Mouse (Mus musculus) liver, embryonic 12.5 days (tissue): Measurements from ENCODE around the gene Tfec. TPM values are rescaled to one million over a fixed set of nuclear protein-coding genes. Genes with fewer than 3 reads are reported as not detected.

ENCODE experiments used
- ATAC-seq: fragments of 200-750 bp; cut with Nextera tagmentation; 2 replicates; pipeline ENCODE4 v1.8.0; 2017; ENCODE audit warnings: moderate number of reproducible peaks, mild to moderate bottlenecking, moderate library complexity
- H3K27ac ChIP-seq: fragments of 300-500 bp; sonication (generic); 2 replicates; pipeline ENCODE4 v1.5.1; 2016; ENCODE audit warnings: mild to moderate bottlenecking
- H3K27me3 ChIP-seq: fragments of 300-500 bp; sonication (generic); replicated peaks from 2 replicates; pipeline ENCODE4 v1.6.1; 2016; ENCODE audit warnings: mild to moderate bottlenecking, moderate library complexity
- H3K36me3 ChIP-seq: fragments of 300-500 bp; sonication (generic); 2 replicates; pipeline ENCODE4 v1.6.1; 2016; ENCODE audit warnings: mild to moderate bottlenecking, moderate library complexity
- H3K4me1 ChIP-seq: fragments of 300-500 bp; sonication (generic); 2 replicates; pipeline ENCODE4 v1.6.1; 2016
- H3K4me2 ChIP-seq: fragments of 300-500 bp; sonication (generic); 2 replicates; pipeline ENCODE4 v1.6.1; 2016; ENCODE audit warnings: mild to moderate bottlenecking, moderate library complexity
- H3K4me3 ChIP-seq: fragments of 300-500 bp; sonication (generic); 2 replicates; pipeline ENCODE4 v1.5.1; 2016; ENCODE audit warnings: mild to moderate bottlenecking, moderate library complexity
- H3K9ac ChIP-seq: fragments of 300-500 bp; sonication (generic); 2 replicates; pipeline ENCODE4 v1.6.1; 2016; ENCODE audit warnings: mild to moderate bottlenecking, moderate library complexity
- H3K9me3 ChIP-seq: fragments of 300-500 bp; sonication (generic); replicated peaks from 2 replicates; pipeline ENCODE4 v1.6.1; 2016; ENCODE audit warnings: mild to moderate bottlenecking, moderate library complexity
- WGBS: fragments of 180-500 bp; shearing (Covaris S2); methylation state at CpG from one replicate; pipeline ENCODE4 v1.1.7; 2016; ENCODE audit not compliant: insufficient replicate concordance; 5-methylcytosine and 5-hydroxymethylcytosine counted together
- polyA plus RNA-seq: library from polyadenylated mRNA; unstranded; fragments of >200 nt; fragmentation: Nextera tagmentation; extraction: Ambion mirVana; gene quantifications from 2 replicates; pipeline ENCODE4 v1.2.1, GENCODE M21; 2016

The Tfec gene
- 2.9 and 3.7 TPM in 2 replicates for polyA plus RNA-seq

DNA sequence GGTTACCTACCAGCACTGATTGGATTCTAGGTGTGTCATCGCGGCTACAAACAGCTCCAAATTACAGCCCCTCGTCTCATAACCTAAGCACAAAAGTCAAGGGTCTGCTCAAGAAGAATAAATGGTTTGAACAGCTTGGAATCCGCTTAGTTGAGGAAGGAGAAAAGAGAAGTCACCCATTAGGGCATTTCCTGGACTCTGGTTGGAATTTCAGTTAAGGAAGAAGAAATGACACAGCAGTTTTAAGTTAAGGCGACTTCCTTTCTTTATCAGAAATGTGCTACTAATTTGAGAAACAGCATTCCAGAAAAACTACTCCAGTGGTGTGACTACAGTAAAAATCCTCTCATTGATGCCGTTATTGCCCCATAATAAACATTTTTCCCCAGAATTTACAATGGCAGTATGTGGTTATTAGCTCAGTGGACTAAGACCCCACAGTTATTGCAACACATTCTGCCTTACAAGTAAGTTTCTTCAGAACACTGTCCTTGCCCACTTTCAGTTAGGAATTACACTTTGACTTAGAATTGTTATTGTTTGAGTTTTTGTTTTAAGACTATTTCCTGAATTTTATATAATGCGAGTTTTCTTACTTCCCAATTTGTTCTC lies at the start of gene Tfec:
Tfec (minus strand) TSS at position 191 of the 612 bp plus-strand sequence.
- no peak within 1 kb of the TSS for H3K4me3 ChIP-seq
- no peaks in the 10 kb centered on the region for H3K9me3 ChIP-seq
- H3K36me3 ChIP-seq: no peaks in the 10 kb centered on the region
- WGBS: 32% methylated on average over 7 of the region's 7 CpGs
- H3K27me3 ChIP-seq: no peaks in the 10 kb centered on the region
- no peak within 1 kb of the TSS for H3K27ac ChIP-seq
- H3K4me2 ChIP-seq: no peak within 1 kb of the TSS
- H3K4me1 ChIP-seq: no peaks in the 10 kb centered on the region
- ATAC-seq: no peak
- no peak within 1 kb of the TSS for H3K9ac ChIP-seq

DNA sequence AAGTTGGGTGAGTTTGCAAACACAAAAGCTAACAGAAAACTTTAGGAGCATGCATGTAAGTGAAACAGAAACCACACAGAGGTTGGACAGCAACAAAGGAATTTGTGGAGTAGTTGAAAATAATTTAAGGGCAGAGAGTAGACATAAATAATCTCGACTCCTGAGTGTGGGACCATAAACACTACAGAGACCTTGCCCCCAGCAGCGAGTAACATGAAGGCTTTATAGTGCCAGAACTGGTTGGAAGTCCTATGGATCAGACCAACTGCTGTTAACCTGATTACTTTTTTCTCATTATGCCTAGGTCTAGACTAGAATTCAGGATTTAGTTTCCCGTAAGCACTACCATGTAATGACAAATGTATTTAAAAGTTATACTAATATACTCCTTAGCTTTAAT lies 49.6 kb upstream of the Tfec start:
- Histone ChIP-seq H3K36me3 (no peaks in the 10 kb centered on the region), H3K9ac (no peak overlapping the region), H3K27me3 (no peaks in the 10 kb centered on the region), H3K4me1 (no peaks in the 10 kb centered on the region), H3K4me3 (no peak overlapping the region), H3K4me2 (no peak overlapping the region), H3K9me3 (no peaks in the 10 kb centered on the region), H3K27ac (no peak overlapping the region)
- ATAC-seq: no peak
- 52% methylated on average over 3 of the region's 3 CpGs for WGBS

DNA sequence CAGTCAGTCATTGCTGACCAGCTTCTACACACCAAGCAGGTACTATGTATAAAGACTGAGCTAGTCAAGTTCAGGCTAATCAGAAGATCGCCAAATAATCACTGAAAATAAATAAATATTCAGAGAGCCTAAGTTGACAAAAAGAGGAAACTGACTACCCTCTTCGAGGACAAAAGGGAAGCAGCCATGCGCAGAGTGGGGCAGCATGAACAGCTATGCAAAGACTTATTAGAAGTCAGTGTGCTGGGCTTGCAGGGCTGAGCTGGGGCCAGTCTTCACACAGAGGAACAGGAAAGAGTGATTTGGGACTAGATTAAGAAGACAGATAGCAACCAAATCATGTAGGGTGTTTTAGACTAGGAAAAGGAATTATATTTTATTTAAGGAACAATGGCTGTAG lies 45.3 kb upstream of the Tfec start:
- H3K4me2 ChIP-seq: no peak overlapping the region
- no peak overlapping the region for H3K9ac ChIP-seq
- H3K36me3 ChIP-seq: no peaks in the 10 kb centered on the region
- ATAC-seq: no peak
- no peak overlapping the region for H3K4me3 ChIP-seq
- H3K4me1 ChIP-seq: no peaks in the 10 kb centered on the region
- H3K9me3 ChIP-seq: no peaks in the 10 kb centered on the region
- H3K27ac ChIP-seq: no peak overlapping the region
- WGBS: 30% methylated on average over 3 of the region's 3 CpGs
- no peaks in the 10 kb centered on the region for H3K27me3 ChIP-seq

DNA sequence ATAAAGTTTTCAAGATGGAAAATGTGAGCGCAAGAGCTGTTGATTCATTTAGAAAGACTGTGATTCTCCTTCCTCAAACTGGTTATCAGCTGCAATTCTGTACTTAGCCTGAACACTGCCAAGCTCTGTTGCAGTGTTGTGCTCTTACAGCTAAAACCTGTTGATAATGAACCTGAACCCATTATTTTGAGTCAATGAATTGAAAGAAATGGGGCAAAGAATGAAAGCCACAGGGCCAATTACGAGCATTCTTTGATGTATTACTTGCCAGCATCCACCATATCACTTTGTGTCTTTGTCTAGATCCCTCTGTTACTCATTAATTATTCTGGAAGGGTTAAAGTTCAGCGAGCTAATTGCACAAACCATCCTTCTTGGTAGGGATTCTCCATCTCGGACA lies 44.2 kb upstream of the Tfec start:
- no peaks in the 10 kb centered on the region for H3K9me3 ChIP-seq
- ATAC-seq: no peak
- H3K36me3 ChIP-seq: no peaks in the 10 kb centered on the region
- H3K4me2 ChIP-seq: no peak overlapping the region
- H3K4me1 ChIP-seq: no peaks in the 10 kb centered on the region
- no peak overlapping the region for H3K9ac ChIP-seq
- H3K27me3 ChIP-seq: no peaks in the 10 kb centered on the region
- WGBS: 67% methylated on average over 4 of the region's 4 CpGs
- no peak overlapping the region for H3K27ac ChIP-seq
- no peak overlapping the region for H3K4me3 ChIP-seq

DNA sequence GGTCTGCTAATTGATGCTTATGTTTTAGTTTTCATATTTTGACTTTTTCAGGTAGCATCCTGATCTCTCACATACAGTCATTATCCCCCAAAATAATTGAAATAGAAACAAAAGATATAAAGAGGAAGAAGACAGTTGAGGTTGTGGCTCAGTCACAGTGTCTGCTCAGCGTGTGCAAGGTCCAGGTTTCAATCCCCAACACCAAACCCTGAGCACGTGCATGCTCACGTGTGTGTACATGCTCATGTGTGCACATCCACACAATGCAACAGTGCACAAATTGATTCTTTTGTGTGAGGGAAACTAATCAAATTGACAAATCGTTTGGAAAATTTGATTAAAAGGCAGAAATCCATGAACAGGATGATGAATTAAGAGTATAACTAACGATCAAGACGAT lies 32.8 kb upstream of the Tfec start:
- 68% methylated on average over 6 of the region's 6 CpGs for WGBS
- Histone ChIP-seq H3K9me3 (no peaks in the 10 kb centered on the region), H3K27ac (no peak overlapping the region), H3K9ac (no peak overlapping the region), H3K27me3 (no peaks in the 10 kb centered on the region), H3K4me2 (no peak overlapping the region), H3K36me3 (no peaks in the 10 kb centered on the region), H3K4me3 (no peak overlapping the region), H3K4me1 (no peaks in the 10 kb centered on the region)
- no peak for ATAC-seq

DNA sequence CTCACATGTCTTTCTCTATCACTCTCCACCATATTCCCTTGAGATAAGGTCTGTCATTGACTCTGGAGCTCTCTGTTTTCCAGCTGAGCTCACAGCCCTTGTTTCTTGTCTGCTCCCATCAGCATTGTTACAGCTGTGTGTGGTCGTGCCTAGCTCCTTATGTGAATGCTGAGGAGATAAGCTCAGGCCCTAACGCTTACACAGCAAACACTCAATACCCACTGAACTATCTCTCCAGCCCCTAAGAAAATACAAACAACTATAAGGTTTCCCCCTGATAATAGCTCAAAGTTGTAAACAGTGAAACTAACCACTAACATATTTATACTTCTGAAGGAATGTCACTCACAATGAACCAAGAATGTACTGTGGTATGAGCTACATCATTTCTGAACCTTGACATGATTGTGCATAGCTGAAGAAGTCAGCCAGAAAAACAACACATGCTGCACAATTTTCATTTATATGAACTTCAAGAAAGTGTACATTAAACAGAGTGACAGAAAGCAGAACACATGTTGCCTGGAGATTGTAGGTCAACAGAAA lies 21.9 kb upstream of the Tfec start:
- no peak for ATAC-seq
- WGBS: 12% methylated on average over 2 of the region's 2 CpGs
- H3K36me3 ChIP-seq: no peaks in the 10 kb centered on the region

DNA sequence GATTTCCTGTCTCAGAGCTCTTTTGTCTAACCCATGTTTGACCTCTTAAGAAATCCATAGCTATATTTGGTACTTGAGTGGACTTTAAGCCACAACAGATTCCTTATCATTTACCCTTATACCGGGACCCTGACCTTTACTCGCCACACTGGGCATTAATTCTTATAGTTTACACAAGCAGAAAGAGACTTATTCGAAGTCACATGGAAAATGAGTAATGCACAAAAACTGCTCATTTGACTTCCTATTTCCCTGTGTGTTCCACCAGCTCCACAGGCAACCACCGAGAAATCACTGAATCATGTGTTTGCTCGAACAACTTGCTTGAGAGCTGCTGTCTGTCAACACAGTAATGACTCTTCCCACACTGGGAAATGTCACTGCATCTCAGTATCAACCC lies 6.4 kb downstream of the Tfec start:
- Histone ChIP-seq H3K27me3 (no peaks in the 10 kb centered on the region), H3K4me1 (no peaks in the 10 kb centered on the region), H3K27ac (no peak overlapping the region), H3K9ac (no peak overlapping the region), H3K4me3 (no peak overlapping the region), H3K36me3 (no peaks in the 10 kb centered on the region), H3K9me3 (no peaks in the 10 kb centered on the region), H3K4me2 (no peak overlapping the region)
- 34% methylated on average over 5 of the region's 5 CpGs for WGBS
- ATAC-seq: no peak

More for the DNA sequence above, 21.9 kb upstream of the Tfec start:
- Histone ChIP-seq H3K4me1 (no peaks in the 10 kb centered on the region), H3K4me3 (no peak overlapping the region), H3K27me3 (no peaks in the 10 kb centered on the region), H3K9ac (no peak overlapping the region), H3K9me3 (no peaks in the 10 kb centered on the region), H3K4me2 (no peak overlapping the region), H3K27ac (no peak overlapping the region)

DNA sequence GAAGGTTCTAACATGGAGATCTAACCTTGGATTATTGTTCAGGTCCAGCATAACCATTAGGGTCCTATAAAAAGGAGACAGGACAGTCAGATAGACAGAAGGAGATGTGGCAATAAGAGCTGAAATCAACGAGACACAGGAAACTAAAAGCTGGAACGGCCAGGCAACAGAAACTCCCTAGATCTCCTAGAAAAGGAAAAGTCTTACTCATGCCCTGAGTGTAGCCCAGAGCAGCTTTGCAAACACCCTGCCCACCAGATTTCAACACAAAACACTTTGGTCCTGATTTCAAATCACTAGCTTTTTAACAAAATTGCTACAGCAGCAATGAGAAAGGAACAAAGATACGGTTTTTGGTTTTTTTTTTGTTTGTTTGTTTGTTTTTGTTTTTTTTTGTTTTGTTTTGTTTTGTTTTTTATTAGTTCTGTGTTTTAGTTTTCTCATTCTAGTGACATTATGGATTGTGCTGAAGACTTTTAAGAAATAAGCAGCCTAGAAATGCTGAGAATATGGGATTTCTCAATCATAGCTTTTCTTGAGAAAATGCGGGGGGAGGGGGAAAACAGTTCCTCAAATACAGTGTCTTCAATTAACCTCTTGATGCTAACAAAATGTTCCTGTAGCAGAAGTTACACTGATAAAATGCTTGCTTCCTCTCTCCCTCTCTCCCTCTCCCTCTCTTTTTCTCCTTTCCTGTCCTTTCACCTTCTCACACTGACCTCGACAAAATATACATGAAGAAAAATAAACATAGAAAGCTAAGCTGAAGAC lies 14.5 kb downstream of the Tfec start:
- H3K4me2 ChIP-seq: no peak overlapping the region
- no peaks in the 10 kb centered on the region for H3K4me1 ChIP-seq
- no peak overlapping the region for H3K4me3 ChIP-seq
- no peak overlapping the region for H3K27ac ChIP-seq
- no peaks in the 10 kb centered on the region for H3K27me3 ChIP-seq
- no peak overlapping the region for H3K9ac ChIP-seq
- WGBS: 47% methylated on average over 5 of the region's 5 CpGs
- no peak for ATAC-seq
- H3K9me3 ChIP-seq: no peaks in the 10 kb centered on the region
- H3K36me3 ChIP-seq: no peaks in the 10 kb centered on the region

DNA sequence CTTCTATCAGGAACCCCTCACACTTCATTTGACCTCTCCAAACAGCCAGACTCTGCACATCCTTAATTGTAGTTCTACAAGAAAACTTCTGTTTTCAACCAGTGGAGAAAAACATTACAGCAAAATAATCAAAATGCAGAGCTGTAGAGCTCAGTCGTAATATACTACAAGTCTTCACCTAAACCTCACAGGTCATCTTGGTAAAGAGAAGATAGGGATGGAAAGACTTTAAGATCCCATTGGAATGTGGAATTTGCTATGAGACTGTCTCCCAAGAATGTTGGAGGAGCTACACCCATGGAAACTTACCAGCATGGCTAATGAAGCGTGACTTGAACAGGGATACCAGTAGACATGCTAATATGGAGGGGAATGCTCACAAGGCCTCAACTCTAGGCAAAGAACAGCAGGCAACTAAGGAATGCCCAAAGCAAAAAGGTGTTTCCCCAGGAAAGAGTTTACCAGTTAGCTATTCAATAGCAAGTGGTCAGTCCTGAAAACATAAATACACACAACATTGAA lies 24.2 kb downstream of the Tfec start:
- no peak overlapping the region for H3K4me3 ChIP-seq
- no peaks in the 10 kb centered on the region for H3K9me3 ChIP-seq
- WGBS: 74% methylated on average over 2 of the region's 2 CpGs
- H3K36me3 ChIP-seq: no peaks in the 10 kb centered on the region
- H3K27ac ChIP-seq: no peak overlapping the region
- H3K9ac ChIP-seq: no peak overlapping the region
- no peak for ATAC-seq
- no peaks in the 10 kb centered on the region for H3K27me3 ChIP-seq
- no peak overlapping the region for H3K4me2 ChIP-seq
- H3K4me1 ChIP-seq: no peaks in the 10 kb centered on the region

DNA sequence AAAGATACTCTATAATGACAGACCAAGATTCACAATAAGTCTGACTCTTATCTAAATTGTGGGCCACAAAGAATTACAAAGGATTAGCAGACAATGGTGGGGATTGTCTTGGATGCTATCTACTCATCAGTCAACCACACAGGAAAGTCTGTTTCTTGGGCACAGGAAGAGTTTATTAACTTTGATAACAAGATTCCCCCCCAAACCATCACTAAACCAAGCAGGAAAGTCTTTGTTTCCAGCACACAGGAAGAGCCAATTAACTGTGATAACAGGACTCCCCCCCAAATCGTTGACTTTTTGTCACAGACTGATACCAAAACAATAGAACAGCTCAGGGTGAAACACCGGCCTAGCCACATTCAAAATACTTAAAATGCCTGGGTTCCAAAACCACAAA lies 28.2 kb downstream of the Tfec start:
- H3K4me2 ChIP-seq: no peak overlapping the region
- H3K9ac ChIP-seq: no peak overlapping the region
- WGBS: 5% methylated on average over 2 of the region's 2 CpGs
- H3K36me3 ChIP-seq: no peaks in the 10 kb centered on the region
- no peaks in the 10 kb centered on the region for H3K27me3 ChIP-seq
- no peak for ATAC-seq
- H3K9me3 ChIP-seq: no peaks in the 10 kb centered on the region
- H3K27ac ChIP-seq: no peak overlapping the region
- H3K4me1 ChIP-seq: no peaks in the 10 kb centered on the region
- H3K4me3 ChIP-seq: no peak overlapping the region

DNA sequence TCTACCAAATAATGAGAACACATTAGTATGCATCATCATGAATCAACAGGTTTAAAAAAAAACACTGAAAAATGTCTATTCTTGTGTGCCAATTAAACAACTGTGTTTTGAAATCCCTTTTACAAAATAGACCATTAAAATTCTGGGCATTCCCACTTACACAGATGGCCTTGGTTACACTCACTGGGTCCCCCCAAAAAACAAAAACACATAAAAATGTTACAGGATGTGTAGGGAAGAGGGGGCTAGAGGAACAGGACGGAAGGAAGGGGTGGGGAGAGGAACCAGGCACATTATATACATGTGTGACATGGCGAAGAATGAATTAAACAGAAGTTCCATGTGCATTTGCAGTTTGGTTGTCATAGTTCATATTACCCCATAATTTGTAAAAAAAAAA lies 29.9 kb downstream of the Tfec start:
- Histone ChIP-seq H3K9me3 (no peaks in the 10 kb centered on the region), H3K9ac (no peak overlapping the region), H3K36me3 (no peaks in the 10 kb centered on the region), H3K4me1 (no peaks in the 10 kb centered on the region), H3K27me3 (no peaks in the 10 kb centered on the region), H3K4me3 (no peak overlapping the region), H3K27ac (no peak overlapping the region), H3K4me2 (no peak overlapping the region)
- WGBS: 28% methylated on average over 2 of the region's 2 CpGs
- no peak for ATAC-seq

DNA sequence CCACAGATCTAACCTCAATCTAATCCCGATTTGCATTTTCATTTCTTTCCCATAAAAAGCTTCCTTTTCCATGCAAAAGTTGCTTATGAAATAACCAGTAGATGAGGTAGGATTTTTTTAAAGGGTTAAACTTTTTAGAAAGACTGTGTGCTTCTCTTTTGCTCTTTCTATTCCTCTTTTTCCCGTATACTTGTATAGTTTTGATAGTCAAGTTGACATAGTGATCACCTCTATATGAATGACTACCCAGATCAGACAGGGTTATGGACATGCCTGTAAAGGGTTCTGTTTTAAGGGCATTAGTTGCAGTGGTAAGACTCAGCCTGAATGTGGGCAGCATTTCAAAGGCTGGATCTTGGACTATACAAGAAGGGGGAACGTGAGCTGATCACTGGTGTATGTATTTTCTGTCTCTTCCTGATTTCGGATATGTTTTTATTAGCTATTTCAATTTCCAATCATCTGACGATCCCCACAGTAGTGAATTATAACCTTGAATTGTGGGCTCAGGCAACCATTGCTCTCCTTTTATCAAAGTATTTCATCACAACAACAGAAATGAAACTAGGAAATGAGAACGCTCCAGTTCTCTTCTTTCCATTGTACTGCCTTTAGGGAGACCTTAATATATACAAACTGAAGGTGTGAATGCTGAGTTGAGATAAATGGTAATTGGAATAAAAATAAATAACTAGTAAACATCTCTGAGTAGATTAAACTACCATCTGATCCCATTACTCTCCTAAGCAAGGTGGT lies 35.3 kb downstream of the Tfec start:
- Histone ChIP-seq H3K27me3 (no peaks in the 10 kb centered on the region), H3K27ac (no peak overlapping the region), H3K4me2 (no peak overlapping the region), H3K36me3 (no peaks in the 10 kb centered on the region), H3K4me3 (no peak overlapping the region), H3K9me3 (no peaks in the 10 kb centered on the region), H3K4me1 (no peaks in the 10 kb centered on the region), H3K9ac (no peak overlapping the region)
- WGBS: 70% methylated on average over 6 of the region's 6 CpGs
- ATAC-seq: no peak
